Mouse (Mus musculus) heart, adult 11 months (tissue): ENCODE results near the gene Fam214a.

ENCODE experiments used
- DNase-seq: peaks from one replicate; pipeline ENCODE4 v3.0.0; 2022

Fam214a gene

DNA sequence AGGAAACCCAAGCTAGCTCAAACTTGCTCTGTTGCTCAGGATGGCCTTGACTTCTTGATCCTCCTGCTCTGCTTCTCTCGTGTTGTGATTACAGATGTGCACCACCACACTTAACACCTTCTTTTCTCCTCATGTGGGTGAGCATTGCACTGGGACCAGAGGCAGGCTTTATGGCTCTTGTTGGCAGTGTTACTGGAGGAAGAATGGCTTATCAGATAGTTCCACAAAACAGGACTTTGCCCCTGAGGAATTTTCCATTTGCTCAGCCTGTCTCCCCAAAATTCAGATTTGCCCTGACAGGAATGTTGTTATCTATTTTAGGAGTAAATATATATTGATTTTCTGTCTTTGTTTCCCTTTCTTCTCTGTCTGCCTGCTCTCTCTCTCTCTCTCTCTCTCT lies 82.0 kb downstream of the Fam214a start:
- DNase-seq, result peak; percentile 76

DNA sequence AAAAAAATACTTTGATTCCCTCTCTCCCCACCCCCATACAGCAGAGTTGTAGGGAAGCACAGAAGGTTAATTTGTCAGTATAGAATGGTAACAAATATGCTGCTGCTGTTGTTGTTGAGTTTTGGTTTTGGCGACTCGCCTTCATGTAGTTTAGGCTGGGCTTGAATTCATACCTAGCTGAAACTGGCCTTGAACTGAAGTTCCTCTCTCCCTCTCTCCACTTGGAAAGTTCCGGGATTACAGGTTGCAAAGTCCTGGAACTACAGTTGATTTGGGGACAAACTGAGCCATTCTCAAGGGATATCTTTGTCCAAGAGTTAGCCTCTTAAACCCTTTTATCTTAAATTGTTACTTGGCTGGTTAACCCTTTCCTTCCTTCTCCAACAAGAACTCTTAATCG lies 83.3 kb downstream of the Fam214a start:
- DNase-seq, result peak; percentile 27

- peak; percentile 99 for DNase-seq
Observed at GRCm38 (mm10) chr9:75037451-75038356, 85.0 kb downstream of the Fam214a start, which contains the start of gene Arpp19. Gene Arpp19, plus strand, starts transcription at chr9:75037614.

GRCm38 (mm10) chr9:75038357-75038688 lies 85.6 kb downstream of the Fam214a start:
- no peak for DNase-seq

DNA sequence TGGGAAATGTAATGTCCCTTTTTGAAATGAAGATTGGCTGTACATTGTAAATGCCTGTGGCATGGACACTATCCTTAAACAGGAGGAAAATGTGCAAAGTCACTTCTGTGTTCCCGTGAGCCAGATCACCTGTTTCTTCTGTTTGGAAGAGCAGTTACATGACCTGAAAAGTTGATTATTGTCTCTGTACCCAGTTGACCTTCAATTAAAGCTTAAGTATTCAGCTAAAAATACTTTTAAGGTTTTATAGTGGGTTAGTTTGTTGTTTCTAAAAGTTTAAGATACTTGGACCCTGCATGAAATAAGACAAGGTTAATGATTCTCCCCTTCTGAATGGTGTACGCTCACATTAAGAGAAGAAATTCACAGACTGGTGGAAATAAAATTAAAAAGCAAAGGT lies 87.9 kb downstream of the Fam214a start:
- DNase-seq, result peak; percentile 19

DNA sequence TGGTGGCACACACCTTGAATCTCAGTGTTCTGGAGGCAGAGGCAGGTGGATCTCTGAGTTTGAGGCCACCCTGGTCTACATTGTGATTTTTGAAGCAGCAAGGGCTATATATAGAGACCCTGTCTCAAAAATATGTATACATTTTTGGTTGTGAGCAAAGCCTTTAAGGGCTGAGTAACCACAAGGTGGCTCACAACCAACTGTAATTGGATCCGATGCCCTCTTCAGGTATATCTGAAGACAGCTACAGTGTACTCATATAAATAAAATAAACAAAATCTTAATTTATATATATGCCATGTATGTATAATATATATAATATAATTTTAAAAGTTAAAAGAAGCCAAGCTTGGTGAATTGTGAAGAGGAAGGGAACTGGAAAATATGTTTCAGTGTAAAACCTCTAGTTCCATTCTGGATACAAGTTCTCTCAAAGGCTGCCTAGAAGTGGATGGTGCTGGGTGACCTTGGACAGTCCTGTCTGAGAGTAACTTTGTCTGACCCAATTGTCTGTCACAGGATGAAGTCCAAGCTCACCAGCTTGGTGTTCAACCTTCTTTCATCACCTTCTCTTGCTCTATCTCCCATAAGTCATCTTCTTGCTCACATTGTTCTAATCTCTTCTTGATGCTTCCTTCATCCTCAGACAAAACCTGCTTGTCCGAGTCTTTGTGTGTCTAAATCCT lies 89.3 kb downstream of the Fam214a start:
- peak; percentile 70 for DNase-seq

DNA sequence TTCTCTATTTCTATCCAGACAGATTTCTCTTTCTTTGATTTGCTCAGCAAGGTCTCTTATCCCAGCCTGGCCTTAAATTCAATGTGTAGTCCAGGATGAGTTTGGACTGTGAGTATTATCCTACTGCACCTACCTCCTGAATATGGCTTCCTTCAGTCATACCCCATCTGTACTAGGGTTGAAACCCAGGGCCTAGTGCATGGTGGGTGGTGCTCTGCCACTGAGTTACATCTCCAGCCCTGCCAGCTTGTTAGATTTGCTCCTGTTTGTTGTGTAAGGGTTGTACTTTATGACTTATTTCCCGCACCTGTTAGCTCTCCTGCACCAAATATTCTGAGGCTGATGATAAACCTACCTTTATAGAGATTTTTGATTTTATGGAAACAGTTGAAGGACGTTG lies 90.5 kb downstream of the Fam214a start:
- peak; percentile 66 for DNase-seq

DNA sequence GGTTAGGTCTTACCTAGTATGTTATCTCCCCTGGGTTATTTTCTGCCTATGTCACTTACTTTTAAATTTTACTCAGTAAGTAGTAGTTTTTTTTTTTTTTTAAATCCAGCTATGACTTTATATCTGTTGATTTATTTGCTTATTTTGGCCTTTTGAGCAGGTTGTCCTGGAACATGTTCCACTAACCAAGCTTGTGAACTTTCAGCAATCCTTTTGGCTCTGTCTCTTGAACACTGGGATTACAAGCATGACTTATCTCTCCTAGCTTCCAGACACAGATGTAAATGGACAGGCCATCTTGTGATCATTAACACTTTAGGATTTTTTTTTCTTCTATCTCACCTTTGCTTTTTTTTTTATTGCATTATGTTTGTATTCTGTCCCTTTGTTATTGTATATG lies 94.4 kb downstream of the Fam214a start:
- no peak for DNase-seq

- DNase-seq, result peak; percentile 89
Observed at GRCm38 (mm10) chr9:75049100-75049499, 96.4 kb downstream of the Fam214a start.

DNA sequence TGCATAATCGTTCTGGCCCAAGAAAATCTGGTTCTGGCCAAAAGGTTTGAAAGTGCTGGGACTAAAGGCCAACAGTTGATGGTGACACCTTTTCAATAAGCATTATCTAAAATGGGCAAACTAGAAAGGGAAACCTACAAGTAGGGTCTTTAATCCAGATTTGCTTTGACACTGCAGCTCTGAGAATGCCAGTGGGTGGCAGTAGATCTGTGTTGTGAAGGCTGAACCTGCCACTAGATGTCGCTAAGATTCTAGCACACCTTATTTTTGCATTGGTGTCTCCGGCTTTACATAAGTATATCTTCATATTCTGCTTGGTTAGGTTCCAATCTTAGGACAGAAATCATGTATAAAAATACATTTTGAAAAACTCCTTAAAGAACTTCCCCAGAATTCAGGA lies 97.3 kb downstream of the Fam214a start:
- peak; percentile 91 for DNase-seq

DNA sequence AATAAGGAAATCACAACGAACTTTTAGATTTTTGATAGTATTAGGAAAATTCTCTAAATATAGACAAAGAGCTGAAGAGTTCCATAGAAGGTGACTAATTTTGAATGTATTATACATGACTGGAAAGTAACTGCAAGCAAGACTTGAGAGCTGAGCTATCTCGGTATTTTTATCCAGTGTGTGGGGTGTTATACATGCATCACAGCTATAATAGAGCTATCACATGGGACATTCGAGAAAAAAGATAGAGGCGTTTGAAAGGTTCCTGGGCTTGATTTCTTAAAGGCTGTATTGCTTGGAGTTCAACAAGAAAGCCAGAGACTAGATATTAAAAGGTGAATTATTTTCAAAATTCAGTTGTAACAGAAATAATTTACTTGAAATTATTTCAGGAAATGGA lies 99.2 kb downstream of the Fam214a start:
- no peak for DNase-seq

DNA sequence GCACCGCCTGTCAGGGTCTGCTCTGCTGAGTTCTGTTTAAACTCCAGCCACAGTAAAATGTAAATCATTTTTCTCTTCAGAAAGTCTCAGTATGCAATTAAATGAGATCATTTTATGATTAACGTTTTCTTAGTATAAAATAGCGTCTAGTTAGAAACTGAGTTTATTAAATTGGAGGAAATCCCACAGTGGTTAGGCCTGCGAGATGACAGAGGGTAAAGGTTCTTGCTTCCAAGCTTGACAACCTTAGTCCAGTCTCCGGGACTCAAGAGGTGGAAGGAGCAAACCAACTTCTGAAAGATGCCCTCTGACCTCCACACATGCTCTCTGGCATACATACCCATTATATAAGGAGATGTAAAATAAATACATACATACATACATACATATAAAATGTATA lies 102.4 kb downstream of the Fam214a start:
- DNase-seq, result peak; percentile 8

DNA sequence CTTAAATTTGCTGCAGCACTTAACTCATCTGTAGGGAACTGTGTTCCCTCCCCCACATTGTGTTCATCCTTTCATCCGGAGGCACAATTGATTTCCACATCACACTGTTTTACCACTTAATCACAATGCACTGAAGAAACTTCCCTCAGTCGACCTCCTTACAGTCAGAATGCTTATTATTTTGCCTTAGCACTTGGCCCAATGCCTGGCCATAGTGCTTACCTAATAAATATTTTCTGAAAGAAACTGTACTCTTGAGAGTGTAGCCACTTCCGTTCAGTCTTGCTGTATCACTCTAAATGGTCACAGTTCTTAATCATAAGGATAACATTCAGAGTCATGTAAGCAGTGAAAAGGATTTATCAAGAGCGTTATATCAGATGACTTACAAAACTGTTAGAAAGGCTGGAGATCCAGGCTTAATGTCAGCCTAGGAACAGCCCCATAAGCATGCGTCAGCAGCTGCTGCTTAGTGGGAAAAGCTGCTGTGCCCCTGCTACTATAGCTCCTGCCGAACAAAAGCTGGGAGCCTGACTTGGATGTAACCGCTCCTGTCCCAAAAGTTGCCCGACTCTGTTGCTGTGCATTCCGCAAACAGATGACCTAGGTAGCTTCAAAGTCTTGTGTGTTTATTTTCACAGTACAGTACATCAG lies 112.1 kb downstream of the Fam214a start:
- peak; percentile 61 for DNase-seq

- no peak for DNase-seq
Observed at GRCm38 (mm10) chr9:75070457-75071028, 117.9 kb downstream of the Fam214a start, which contains the start of gene Myo5a. Gene Myo5a, plus strand, starts transcription at chr9:75071015.

DNA sequence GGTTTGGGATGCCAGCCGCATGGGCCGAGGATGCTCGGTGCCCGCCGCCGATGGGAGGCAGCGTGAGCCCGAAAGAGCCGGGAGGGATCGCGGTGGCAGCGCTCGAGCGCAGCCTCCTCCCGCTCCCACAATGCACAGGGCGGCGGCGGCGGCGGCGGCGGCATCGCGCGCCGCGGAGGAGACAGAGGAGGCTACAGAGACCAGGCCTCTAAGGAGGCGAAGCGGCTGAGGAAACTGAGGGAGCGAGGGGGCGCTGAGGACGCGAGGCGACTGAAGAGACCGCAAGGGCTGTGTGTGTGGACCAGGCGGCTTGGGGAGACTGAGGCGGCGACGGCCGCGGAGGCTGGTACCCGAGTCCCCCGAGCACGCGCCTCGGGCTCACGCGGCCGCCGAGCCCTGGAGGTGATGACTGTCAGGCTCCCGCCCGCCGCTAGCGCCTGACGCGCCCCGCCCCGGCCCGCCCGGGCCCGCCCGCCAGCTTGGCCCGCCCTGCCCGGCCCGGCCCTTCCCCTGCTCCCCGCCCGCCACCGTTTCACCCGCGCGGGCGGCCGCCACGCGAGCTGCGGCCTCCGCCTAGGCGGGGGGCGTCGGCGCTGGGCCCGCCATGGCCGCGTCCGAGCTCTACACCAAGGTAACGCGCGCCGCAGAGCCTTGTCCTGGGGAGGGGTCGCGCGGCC lies 118.5 kb downstream of the Fam214a start:
- DNase-seq, result peak; percentile 98

DNA sequence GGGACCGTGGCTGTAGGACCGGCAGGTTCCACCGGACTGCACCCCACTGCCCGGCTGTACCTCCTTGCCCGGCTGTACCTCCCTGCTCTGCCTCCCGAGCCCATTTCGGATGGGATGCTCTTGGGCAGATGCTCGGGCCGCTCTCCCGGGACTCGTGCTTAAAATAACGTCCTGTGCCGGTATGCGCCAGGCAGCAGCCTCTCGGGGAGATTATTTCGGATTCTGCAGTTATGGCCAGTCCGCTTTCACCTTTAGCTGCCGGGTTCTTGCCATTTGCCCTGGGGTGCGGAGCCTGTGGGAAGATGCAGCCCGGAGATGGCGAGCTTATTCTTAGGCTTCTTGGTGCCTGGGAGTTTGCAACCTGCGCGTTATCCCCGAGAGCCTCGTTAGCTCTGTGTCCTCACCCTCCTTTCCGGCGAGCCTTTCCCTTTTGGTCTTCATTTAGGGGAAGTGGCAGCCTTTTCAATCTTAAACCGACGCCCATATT lies 119.1 kb downstream of the Fam214a start:
- peak; percentile 93 for DNase-seq

DNA sequence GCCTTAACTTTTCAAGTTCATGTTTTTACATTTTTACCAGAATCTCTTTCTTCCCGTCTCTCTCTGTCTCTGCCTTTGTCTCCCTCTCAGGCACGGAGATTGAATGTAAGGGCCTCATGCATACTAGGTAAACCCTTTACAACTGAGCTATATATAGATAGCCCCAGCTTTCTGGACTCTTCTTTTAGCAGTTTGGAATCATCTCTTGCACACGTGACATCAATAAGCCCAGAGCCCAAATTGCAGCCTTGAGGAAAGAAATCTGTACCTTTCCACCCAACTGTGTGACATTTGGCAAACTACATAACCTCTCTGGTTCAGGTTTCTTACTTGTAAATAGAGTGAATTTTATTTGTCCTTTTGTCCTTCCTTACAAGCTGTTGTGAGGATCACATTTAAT lies 119.7 kb downstream of the Fam214a start:
- no peak for DNase-seq

DNA sequence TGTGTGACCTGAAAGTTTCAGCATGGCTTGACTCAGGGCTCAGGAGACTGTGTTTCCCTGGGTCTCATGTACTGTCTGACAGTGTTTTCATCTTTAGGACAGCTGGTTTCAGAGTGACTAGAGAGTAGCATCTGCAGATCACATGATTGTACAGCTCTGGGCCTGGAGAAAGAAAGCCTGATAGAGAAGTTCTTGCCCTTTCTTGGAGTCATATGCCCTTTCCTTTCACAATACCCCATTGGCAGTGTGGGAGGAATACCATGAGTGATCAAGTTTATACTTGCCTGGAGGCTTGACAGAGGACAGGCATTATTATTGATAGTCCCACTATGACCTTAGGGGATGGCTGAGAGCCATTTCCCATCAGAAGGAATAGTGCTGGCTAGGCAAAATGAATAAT lies 124.5 kb downstream of the Fam214a start:
- DNase-seq, result peak; percentile 90
